Mouse (Mus musculus): ENCODE data around the gene Tbxas1.

Gene Tbxas1

DNA sequence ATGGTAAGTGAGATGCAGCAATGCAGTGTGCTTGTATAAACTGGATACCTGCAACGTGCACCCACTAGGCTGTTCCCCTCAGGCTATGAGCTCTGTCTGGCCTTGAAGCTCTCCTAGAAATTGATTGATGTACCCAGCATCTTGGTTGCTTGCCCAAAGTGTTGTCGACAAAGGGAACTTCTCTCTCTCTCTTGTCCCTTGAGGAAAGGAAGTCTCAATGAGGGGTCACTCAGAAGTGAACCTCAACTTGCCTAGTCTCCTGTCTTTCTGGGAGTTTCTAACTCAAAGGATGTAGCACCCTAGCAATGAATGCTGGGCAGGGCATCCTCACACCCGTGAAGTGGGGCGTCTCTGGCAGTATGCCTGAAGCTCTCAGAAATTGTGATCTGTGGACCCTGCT is 161.0 kb downstream of the Tbxas1 start:
- in situ Hi-C loops (cut with MboI, MseI): no loop called here

DNA sequence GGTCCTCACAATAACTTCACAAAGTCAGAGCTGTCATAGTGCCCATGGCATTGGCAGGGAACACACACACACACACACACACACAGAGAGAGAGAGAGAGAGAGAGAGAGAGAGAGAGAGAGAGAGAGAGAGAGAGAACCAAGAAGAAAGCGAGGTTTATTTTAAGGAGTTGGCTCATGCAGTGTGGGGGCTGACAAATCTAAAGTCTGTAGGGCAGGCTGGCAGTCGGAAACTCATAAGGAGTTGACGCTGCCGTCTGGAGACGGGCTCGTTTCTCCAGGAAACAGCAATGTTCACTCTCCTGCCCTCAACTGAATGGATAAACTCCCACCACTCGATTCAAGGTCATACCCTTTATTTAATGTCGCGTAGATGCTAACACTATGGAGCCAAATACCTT is 165.2 kb downstream of the Tbxas1 start:
- in situ Hi-C loops (cut with MboI, MseI): no loop called here

DNA sequence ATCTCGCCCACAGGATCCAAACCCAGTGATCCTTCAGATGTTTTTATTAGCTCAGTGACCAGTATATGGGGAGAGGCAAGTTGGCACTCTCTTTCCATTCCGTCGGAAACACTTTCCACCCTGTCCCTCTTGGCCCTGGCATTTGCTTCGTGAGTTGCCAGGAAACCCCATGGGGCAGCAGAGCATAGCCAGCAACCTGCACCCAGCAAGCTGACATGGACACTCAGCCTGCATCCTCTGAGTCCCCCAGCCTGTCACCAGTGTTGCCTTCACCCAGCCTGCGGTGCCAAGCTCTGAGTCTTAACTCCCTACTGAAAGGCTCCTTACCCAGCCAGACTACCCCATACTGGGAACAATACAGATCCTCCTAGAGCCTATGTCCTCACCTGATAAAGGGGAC is 173.9 kb downstream of the Tbxas1 start:
- in situ Hi-C loops (cut with MboI, MseI): no loop called here

DNA sequence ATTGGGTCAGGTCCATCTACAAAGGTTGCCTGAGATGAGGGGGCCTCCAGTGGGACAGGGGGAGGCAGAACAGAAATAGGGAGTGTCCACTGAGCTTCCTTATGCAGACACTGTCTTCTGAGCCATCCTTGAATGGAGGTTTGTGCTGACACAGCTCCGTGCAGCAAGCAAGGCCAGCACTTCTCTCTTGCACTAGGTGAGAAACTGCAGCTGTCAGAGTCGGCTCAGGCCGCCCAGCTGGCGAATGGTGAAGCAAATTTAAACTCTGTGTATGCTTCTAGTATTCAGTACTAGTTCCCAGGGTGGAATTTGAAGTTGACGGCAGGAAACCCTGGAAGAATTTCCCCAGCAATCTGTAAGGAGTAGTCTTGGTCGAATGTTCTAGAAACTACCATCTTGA is 175.6 kb downstream of the Tbxas1 start:
- in situ Hi-C loops (cut with MboI, MseI): no loop called here

DNA sequence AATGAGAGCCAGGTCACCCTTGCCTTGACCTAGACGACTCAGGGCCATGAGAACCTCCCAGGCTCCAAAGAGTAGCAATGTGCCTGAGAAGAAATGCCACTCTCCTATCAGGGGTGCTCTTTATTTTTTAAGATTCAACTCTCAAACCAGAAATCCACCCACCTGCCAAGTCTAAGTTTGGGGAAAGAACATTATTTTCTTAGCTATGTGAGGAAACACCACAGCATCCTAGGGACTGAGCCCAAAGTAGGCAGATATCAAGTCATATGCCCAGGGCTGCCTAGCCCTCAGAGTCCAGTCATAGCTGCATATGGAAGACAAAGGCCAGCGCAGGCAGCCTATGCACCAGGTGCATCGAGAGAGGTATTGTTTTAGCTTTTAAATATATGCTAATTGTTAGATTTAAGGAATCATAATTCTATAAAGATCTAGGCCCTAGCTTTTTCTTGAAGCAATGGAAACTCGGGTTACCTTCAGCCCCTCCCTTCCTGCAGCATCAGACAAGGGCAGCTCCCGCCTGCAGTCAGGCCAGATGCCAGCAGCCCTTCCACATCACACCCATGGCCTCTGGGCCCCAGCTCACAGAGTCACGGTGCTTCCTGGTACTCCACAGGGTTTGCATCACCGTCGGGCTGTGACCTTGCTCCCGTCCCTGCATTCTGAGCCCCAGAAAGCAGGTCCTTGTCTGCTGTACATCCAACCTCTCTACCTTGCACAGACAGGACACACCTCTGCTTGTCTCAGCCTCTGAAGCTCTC is 176.8 kb downstream of the Tbxas1 start:
- in situ Hi-C loops (cut with MboI, MseI): no loop called here

DNA sequence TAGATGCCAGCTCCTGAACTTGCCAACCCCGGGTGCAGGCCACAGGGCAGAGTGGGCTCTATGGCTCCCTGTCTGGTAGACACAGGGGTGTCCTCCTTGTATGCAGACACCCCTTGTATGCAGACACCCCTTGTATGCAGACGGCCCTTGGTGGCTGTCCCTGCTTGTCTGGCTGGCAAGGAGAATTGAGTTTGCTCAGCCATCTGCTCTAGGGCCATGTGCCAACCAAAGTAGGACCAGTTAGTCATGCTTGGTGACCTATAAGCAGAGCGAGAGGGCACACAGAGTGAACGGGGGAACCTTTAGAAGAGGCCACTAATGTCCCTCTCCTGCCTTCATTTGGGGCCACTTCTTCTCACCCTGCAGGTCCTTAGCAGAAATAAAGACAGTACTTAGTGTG is 177.4 kb downstream of the Tbxas1 start:
- in situ Hi-C loops (cut with MboI, MseI): no loop called here

DNA sequence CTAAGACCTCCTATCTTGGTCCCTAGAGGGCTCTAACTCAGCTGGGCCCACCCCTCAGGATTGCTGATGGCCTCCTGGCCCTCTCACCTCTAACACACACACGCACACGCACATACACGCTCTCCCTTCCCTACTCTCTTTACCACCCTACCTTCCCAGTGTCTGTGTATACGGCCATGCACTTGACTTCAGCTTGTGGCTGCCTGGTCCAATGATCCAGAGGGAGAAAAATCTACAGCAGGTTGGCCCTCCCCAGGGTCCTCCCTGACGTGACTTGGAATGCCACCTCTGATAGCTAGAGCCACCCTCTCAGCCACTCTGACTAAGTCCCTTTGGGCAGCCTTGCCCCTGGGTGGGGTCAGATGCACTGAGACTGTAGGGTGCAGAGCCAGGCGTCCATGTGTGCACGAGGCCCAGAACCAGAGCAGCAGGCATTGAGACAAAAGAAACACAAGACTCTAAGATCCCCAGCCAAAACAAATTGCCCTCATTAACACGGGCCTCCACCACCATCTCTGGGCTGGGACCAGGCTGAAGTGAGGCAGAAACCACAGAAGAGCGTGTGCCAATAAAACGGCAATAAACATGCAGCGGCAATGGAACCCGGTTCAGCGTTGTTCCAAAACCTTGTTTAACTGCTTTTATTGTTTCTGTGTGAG is 179.1 kb downstream of the Tbxas1 start:
- in situ Hi-C loops (cut with MboI, MseI): no loop called here

DNA sequence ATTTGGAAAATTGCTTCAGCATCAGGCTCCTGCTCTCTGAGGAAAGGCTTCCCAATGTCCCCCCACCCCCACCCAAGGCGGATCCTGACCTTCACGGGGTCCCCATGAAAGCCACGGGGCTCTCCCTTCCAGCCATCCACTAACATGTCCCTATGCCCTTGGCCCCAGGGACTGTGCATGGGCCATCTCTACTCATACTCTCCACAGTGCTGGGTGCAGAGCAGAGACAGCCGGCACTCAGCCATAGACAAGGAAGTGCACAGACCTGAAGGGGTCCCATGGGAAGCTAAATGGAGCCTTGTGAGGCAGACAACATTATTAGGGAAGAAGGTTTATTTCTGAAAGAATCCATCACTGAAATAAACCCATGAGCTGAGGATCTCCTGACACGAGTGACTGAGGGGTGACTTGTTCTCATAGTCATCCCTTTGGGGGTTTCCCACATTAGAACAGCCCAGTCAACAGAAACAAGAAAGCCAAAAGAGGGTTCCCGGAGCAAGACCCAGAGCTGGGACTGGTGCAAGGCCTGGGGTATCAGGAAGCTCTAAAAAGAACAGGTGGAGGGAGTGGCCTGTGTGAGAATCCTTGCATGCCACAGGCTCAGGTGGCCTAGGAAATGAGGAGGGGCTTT is 179.8 kb downstream of the Tbxas1 start:
- in situ Hi-C loops (cut with MboI, MseI): no loop called here

DNA sequence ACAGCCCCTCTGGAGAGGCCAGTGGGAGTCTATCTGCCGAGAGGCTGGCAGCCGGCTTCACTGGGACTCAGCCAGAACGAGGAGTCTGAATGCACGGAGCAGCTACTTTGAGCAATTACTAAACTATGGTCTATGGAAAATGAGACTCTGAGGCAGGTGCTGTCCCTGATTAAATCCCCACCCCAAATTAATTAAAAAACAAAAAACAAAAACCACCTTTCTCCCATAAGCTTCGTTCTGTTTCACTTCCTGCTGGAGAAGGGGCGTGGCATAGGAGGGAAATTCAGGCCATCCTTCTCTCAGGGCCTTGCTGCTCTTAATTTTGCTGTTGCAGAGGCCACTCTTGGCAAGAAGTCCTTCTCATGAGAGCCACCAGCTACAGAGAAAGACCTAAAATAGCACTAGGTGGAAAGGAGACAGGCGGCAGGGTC is 180.6 kb downstream of the Tbxas1 start:
- in situ Hi-C loops (cut with MboI, MseI): no loop called here

DNA sequence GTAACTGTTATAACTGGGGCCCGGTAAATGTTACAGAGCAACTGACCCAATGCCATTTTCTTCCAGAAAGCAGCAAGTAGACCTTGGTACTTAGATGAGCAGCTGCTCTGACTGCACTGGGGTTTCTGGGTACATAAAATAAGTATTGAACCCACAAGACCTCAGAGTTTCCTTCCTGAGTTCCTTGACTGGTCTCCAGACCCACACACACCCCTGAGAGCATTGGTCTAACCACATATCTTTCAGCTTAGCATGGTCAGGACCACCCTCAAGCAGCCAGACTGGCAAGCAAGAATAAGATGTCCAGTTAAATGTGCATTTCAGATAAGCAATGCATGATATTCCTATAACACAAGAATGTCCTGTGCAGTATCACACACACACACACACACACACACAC is 182.0 kb downstream of the Tbxas1 start:
- in situ Hi-C loops (cut with MboI, MseI): no loop called here

DNA sequence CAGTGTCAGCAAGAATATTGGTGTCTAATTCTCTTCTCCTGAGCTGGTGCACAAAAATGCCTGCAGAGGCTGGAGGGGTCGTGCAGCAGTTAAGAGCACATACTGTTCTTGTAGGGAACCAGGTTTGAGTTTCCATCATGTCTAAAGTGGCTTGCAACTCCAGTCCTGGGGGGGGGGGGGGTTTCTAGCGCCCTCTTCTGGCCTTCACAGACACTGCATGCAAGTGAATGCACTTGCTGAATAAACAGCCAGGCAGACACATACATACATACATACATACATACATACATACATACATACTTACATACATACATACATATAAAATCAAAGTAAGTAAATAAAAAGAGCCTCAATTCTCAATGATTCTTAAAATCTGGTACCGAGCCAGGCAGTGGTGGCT is 183.2 kb downstream of the Tbxas1 start:
- in situ Hi-C loops (cut with MboI, MseI): no loop called here

DNA sequence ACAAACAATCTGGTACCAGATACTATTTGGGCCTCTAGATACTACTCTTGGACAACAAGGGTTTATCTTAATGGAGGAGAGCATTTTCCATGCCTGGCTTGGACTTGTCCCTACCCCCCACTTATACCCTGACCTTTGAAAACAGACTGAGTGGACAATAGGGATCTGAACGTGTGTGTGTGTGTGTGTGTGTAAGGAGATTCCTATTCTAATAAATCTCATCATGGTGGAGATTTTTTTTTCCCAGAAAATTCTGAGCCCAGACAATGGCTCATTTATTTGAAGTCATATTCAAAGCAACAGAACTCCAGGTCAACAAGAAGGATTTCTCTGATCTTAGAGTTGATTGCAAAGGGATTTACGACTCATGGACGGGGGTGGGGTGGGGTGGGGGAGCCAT is 183.7 kb downstream of the Tbxas1 start:
- in situ Hi-C loops (cut with MboI, MseI): no loop called here

DNA sequence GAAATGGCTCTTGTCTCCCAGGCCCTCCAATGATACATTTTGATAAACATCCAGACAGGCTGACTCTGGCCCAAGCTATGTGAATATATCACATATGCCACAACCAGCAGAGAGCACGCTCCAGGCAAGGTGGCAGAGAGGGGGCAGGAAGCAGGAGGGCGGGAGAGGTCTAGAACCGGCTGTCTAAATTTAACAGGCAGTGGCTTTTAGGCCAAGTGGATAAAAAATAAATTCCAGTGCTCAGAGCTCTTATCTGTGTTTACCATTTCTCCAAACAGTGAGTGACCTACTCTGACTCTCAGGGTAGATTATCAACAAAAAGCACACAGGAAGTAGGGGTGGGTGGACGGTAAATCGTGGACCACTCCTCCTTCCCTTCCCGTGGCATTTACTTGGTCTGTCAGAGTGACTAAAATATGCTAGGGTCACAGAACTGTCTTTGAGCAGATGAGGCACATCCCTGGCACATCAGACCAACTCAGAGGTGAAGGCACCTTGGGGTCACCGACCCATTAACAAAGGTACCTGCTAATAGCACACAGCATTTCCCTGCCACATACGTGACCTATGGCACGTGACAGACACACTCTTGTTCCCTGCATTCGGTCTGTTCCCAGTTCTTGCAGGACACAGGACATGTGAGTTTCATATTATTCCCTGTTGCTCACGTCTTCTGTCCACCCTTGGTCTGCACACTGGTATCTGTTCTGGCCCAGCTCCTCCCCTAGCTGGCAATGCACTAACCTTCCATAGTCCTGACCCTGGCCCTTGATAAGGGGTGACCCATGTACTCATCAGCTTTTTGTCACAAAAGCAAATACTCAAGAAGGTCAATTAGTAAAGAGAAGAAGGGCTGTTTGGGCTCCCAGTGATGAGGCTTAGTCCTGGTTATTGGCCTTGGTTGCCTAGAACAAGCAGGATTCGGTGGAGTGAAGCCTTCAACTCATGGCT is 184.6 kb downstream of the Tbxas1 start:
- in situ Hi-C loops (cut with MboI, MseI): no loop called here

DNA sequence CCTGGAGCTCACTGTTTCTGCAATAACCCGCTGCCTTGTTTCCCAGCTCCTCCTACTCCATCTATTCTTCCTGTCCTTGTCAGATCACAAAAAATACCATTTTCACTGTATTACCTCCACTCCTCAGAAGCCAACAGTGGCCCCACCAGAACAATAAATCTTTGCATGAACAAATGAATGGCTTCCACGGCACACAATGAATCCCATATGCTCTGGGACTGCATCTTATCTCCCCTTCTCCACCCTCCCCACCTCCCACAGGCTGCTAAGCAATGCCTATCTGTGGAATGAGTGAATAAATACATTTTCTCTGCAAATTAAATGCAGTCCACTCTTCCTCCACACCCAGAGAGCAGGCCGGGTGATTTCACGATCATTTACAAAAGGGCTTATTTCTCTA is 186.0 kb downstream of the Tbxas1 start:
- in situ Hi-C loops (cut with MboI, MseI): no loop called here

DNA sequence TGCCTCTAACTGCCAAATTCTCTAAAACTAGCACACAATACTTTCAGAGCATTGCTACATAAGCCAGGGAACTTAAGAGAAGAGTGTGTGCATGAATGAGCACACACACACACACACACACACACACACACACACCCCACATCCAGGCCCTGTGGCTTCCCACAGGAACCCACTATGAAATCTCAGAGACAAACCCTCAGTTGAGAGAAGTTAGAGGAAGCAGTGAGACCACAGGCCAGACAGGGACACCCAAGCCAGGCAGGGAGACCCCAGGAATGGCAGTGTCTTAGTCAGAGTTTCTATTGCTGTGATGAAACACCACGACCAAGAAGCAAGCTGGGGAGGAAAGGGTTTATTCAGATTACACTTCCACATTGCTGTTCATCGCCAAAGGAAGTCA is 188.3 kb downstream of the Tbxas1 start:
- in situ Hi-C loops (cut with MboI, MseI): no loop called here

DNA sequence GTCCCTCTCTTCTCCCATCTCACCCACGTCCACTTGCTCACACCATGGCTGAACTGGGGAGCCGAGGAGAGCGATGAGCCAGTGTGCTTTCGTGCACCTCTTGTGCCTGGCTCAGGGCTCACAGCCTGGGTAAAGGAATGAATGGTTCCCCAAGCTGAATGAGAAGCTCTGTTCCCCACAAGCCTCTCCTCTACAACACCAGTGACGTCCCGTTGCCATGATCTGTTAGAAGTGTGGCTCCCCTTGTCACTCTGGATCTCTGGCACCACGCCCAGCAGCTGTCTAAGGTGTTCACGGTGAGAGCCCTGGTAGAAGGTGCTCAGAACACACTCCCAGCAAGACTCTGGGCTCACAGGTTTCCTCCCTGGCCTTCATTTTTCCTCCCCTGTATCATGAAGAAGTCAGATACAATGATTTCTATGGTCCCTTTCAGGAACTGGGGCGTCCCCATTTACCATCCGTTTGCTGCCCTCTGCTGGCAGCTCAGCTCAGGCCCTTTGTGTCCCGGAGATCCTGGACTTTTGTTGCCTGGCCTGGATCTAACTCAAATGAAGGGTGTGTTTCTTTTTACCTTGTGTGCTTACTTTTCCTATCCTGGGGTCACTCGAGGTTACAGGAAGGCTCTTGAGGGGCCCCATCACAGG is 191.9 kb downstream of the Tbxas1 start:
- in situ Hi-C loops (cut with MboI, MseI): loop anchor here in 1 of 2 experiments (5.0 kb wide), 1 partner anchor 415 kb away; no protein-coding TSS in a partner anchor

DNA sequence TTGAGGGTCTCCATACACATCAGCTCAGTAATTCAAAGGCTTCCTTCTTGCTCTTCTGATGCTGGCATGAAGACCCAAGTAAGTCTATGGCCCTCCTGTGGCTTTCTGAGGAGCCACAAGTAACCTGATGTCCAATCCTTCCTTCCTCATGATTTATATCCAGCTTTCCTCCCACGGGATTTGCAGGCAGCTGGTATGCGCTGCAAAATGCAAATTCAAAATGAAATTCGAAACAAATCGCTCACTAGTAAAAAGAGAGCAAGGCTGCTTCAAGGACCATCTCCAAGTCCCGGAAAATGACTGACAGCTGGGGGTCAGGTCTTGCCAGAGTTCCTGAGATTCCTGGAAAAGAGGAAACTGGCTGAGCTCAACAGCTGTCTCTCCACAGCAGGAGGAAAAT is 197.5 kb downstream of the Tbxas1 start:
- in situ Hi-C loops (cut with MboI, MseI): no loop called here

DNA sequence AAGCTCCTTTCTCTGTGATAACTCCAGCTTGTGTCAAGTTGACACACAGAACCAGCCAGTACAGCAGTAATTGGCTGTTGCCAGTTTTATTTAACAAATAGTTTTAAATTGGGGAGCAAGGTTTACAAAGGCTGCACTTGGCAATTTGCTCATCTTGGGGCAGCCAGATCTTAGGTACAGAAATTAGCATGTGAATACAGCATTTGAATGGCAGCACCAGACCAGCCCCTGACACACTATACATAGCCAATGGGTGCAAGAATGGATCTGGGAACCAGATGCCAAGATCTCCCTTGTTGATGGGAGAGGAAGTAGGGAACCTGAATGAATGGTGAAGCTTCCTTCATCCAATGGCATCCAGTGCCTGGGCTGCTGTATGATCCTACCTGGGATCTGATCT is 199.0 kb downstream of the Tbxas1 start:
- in situ Hi-C loops (cut with MboI, MseI): no loop called here

DNA sequence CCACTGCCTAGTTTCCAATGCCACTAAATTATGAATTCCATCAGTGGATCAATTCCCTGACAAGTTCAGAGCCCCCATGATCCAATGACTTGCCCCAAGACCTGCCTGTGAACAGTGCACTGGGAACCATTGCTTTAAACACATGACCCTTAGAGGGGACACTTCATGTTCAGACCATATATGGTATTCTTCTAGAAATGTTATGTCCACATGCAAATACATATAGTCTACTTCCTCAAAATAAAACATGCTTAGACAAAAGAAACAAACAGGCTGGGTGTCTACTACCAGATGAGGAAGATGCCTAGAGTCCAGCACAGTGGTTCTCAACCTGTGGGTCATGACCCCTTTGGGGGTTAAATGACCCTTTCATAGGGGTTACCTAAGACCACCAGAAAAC is 201.3 kb downstream of the Tbxas1 start:
- in situ Hi-C loops (cut with MboI, MseI): no loop called here

DNA sequence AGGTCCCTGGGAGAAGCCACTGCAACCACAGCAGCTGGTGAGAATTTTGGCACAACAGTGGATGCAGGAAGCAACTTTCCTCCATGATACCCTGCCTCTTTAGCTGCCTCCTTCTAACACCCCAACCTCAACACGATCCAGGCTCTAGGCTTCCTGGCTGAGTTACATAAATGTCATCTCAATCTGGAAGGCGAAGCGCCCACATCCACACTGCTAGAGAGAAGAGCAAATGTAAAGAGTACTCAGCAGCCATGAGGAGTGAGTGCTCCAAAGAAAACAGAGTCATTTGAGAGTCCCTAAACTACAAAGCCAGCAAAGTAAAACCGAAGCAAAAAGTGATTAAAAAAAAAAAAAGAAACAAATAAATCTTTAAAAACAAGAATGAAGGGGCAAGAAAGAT is 229.4 kb downstream of the Tbxas1 start:
- in situ Hi-C loops (cut with MboI, MseI): no loop called here

DNA sequence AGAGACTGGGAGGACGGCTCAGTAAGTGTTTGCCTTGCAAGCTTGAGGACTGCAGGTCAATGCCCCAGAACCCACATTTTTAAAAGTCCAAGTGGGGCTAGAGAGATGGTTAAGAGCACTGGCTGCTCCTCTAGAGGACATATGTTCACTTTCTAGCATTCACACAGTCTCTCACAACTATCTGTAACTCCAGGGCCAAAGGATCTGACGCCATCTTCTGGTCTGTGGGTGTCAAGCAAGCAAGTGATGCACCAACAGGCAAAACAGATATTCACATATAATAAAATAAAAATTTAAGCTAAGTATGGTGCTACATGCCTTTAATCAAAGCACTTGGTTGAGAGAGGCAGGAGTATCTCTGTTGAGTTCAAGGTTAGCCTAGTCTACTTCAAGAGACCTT is 231.6 kb downstream of the Tbxas1 start:
- in situ Hi-C loops (cut with MboI, MseI): no loop called here
